Mouse (Mus musculus): Measurements from ENCODE around the gene 0610037L13Rik. TPM values are rescaled to one million over a fixed set of nuclear protein-coding genes. Genes with fewer than 3 reads are reported as not detected.
A peak's percentile ranks its signal among the peaks of the same experiment; 100 is the strongest.

The 0610037L13Rik gene
- polyA plus RNA-seq, 1 experiment from 2014 or later, result 113 TPM

DNA sequence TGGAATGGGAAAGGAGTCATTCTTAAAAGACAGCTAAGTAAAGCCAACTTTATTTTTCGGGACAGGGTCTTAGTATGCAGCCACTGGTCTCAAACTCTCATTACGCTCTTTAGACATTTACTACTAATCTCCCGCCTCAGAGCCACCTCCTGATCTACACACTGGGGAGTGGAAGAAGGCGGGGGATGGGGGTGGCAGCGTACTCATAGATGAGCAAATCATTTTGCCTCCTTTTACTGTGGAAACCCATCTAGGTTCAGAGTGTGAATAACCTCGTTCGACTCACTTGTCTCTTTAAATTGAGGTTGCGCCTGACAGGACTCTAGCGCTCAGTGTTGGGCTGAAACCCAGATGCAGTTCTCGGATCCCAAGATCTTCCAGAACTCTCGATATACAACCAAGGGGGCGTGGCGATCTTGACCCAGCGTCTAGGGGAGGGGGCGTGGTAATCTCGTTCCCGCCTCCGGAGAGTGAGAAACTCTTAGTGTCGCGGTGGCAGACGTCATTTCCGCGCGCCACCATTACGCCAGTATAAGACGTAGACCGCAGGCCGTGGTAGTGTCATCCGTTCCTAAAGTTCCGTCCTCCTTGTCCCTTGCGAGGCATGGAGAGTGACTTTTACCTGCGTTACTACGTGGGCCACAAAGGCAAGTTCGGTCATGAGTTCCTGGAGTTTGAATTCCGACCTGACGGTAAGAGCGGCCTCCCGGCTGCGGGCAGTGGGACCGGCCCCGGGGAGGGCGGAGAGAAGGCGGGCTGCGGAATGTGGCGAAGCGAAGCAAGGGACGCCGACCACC is 10.2 kb upstream of the 0610037L13Rik start, which contains the start of gene Magoh:
Magoh (plus strand) TSS at position 502 of the 797 bp plus-strand sequence.
- 3% methylated on average over 48 of the region's 48 CpGs for WGBS

DNA sequence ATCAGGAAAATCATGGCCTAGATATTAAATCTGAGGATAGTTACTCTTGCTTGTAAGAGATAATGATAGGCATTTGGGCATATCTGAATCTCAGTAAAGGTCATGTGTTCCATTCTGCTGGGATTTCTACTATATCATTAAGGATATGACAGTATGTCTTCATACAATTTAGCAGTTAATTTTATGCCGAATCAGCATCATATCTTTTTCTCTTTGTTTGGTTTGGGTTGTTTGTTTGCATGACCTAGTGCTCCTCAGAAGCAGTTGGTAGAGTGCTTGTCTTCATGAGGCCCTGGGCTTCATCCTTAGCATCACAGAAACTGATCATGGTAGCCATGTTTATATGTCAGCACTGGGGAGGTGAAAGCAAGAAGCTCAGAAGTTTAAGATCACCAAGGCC is 8.0 kb upstream of the 0610037L13Rik start:
- Histone ChIP-seq H3K27ac (no peak overlapping the region), H3K36me3 (peaks cover 59% of the 10 kb centered on the region), H3K27me3 (ENCODE audit: insufficient read depth, poor library complexity, severe bottlenecking) (no peaks in the 10 kb centered on the region), H3K4me3 (no peak overlapping the region), H3K4me1 (replicated peaks) (peaks cover 20% of the 10 kb centered on the region), H3K9me3 (no peaks in the 10 kb centered on the region)
- no peak for DNase-seq (ENCODE audit: low spot score)
- WGBS, result 93% methylated on average over 1 of the region's 1 CpGs

More for the DNA sequence above, 10.2 kb upstream of the 0610037L13Rik start, which contains the start of gene Magoh:
- DNase-seq (ENCODE audit: low spot score), result peak; percentile 94
- peak within 1 kb of the TSS; percentile 79 for H3K4me3 ChIP-seq
- peak within 1 kb of the TSS; percentile 88 for H3K27ac ChIP-seq
- H3K9me3 ChIP-seq, result no peaks in the 10 kb centered on the region
- H3K27me3 ChIP-seq (ENCODE audit: insufficient read depth, poor library complexity, severe bottlenecking), result no peaks in the 10 kb centered on the region
- peaks cover 37% of the 10 kb centered on the region for H3K36me3 ChIP-seq
- H3K4me1 ChIP-seq (replicated peaks), result peaks cover 20% of the 10 kb centered on the region

DNA sequence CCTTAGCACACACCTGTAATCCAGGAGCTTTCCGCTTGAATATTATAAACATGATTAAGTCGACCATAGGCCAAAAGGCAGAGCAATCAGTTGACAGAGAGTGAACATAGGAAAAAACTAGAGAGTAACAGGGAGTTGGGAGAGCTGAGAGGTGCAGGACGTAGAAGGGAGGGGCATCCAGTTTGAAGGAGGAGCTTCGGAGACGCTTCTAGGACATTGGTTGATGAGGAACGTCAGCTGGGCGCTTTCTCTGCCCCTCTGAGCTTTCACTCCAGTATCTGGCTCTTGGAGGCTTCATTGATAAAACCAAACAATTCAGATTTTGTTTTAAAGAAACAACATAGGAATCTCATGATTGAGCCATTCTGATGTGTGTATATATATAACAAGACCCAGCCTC is 3.2 kb upstream of the 0610037L13Rik start:
- Histone ChIP-seq H3K27ac (no peak overlapping the region), H3K27me3 (ENCODE audit: insufficient read depth, poor library complexity, severe bottlenecking) (no peaks in the 10 kb centered on the region), H3K9me3 (no peaks in the 10 kb centered on the region), H3K4me1 (replicated peaks) (peaks cover 21% of the 10 kb centered on the region), H3K36me3 (peaks cover 71% of the 10 kb centered on the region), H3K4me3 (no peak overlapping the region)
- 77% methylated on average over 7 of the region's 7 CpGs for WGBS
- DNase-seq (ENCODE audit: low spot score), result no peak

DNA sequence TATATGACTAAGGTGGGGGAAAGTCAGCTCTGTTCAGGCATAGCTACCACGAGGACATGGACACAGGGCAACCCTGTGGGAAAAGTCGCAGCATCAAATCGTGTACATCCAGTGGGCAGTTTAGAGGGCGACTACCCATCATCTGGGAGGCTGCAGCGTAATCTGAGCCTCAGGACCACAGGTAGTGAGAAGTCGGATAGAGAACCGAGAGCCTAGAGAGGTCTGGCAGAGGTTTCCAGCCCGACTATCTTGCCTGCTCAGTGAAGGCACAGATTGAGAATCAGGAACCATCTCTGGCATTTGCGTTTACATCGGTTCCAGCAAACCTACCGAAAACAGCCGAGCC is 255 bp upstream of the 0610037L13Rik start:
- H3K36me3 ChIP-seq, result peaks cover 70% of the 10 kb centered on the region
- 1% methylated on average over 12 of the region's 12 CpGs for WGBS

DNA sequence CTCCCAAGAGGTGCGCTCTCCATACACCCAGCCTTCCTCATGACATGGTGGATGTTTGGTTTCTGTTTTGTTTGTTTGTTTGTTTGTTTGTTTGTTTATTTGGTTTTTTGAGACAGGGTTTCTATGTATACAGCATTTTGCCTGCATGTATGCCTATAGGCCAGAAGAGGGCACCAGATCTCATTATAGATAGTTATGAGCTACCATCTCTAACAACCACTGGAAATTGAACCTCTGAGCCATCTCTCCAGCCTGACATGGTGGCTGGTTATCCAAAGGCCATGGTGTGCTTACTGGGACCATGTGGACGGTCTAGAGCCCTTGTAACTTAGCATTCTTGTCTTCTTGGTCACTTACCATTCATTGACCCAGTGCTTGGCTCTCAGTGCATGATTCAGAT is 3.0 kb downstream of the 0610037L13Rik start:
- Histone ChIP-seq H3K9me3 (no peaks in the 10 kb centered on the region), H3K36me3 (peaks cover 69% of the 10 kb centered on the region), H3K4me1 (replicated peaks) (peaks cover 21% of the 10 kb centered on the region), H3K4me3 (no peak overlapping the region), H3K27me3 (ENCODE audit: insufficient read depth, poor library complexity, severe bottlenecking) (no peaks in the 10 kb centered on the region), H3K27ac (no peak overlapping the region)
- WGBS, result 87% methylated on average over 2 of the region's 2 CpGs
- DNase-seq (ENCODE audit: low spot score), result no peak

More for the DNA sequence above, 255 bp upstream of the 0610037L13Rik start:
- no peak for DNase-seq (ENCODE audit: low spot score)
- Histone ChIP-seq H3K27ac (peak overlapping the region; percentile 90), H3K27me3 (ENCODE audit: insufficient read depth, poor library complexity, severe bottlenecking) (no peaks in the 10 kb centered on the region), H3K9me3 (no peaks in the 10 kb centered on the region), H3K4me1 (replicated peaks) (peaks cover 21% of the 10 kb centered on the region), H3K4me3 (peak overlapping the region; percentile 66)

DNA sequence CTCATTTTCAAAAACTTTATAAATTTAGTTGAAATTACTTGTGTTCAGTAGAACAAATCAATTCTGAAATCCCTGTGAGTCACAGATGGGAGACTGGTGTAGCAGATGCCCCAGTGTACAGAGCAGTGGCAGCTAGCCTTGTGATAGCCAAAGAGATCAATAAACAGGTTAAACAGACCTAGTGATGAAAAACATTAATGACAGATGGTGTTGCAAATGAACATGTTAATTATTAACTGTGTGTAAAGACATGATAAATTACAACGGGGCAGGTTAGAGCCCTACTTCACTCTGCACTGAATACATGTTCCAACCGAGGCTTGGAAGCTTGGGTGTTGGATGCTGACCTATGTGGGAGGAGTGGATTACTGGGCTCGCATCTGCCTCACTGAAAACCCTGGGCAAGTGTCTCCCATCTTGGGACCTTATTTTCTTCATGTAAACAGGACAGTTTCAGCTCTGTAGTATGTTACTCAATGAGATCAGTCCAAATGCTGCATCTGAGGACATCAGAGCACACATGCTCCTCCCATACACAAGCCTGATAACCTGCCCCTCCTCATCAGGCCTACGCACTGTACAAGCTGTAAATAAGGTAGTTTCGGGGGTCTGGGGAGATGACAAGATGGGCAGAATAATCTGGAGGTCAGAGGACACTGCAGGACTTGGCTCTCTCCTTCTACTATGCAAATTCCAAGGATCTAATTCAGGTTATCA is 9.8 kb downstream of the 0610037L13Rik start:
- Histone ChIP-seq H3K4me3 (no peak overlapping the region), H3K27me3 (ENCODE audit: insufficient read depth, poor library complexity, severe bottlenecking) (no peaks in the 10 kb centered on the region), H3K4me1 (replicated peaks) (no peaks in the 10 kb centered on the region), H3K27ac (no peak overlapping the region), H3K9me3 (no peaks in the 10 kb centered on the region), H3K36me3 (peaks cover 83% of the 10 kb centered on the region)
- no peak for DNase-seq (ENCODE audit: low spot score)
- 82% methylated on average over 5 of the region's 5 CpGs for WGBS

DNA sequence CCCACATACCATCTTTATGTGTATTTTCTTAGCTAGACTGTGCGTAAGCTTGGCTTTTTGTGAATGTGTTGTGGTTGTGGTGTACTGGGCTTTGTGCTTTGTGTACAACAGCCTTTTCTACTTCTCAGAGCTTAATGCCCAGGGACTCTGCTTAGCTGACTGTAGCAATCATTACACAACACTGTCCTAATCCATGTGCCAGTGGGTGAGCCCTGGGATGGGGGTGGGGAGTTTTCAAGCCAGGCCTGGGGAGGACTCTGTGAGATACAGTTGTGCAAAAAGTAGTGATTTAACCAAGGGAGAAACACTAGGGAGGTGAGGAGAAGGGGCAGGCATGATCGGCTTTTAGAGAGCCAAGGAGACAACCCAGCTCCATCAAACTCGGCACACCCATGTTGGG is 10.6 kb downstream of the 0610037L13Rik start:
- no peak overlapping the region for H3K27ac ChIP-seq
- H3K9me3 ChIP-seq, result no peaks in the 10 kb centered on the region
- peaks cover 84% of the 10 kb centered on the region for H3K36me3 ChIP-seq
- no peak overlapping the region for H3K4me3 ChIP-seq
- no peak for DNase-seq (ENCODE audit: low spot score)
- H3K4me1 ChIP-seq (replicated peaks), result no peaks in the 10 kb centered on the region
- H3K27me3 ChIP-seq (ENCODE audit: insufficient read depth, poor library complexity, severe bottlenecking), result no peaks in the 10 kb centered on the region
- 88% methylated on average over 3 of the region's 3 CpGs for WGBS

DNA sequence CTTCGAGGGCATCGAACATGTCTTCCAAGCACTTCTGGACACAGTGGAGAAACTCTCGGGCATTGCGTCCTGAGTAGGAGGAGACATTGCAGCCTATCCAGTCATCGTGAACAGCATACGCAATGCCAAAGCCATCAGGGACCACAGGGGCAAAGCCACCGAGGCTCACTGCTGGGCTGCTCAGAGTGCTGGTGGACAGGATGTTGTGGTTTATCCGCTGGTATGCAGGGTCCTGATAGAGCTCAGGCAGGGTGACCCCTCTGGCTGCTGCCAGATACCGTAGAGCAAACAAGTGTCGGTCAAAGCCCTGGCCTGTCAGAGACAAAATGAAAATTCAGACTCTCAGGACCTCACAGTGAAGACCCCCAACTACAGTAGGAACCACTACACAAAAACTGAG is 14.6 kb downstream of the 0610037L13Rik start:
- 94% methylated on average over 10 of the region's 10 CpGs for WGBS
- DNase-seq (ENCODE audit: low spot score), result no peak
- H3K4me1 ChIP-seq (replicated peaks), result no peaks in the 10 kb centered on the region
- no peaks in the 10 kb centered on the region for H3K27me3 ChIP-seq (ENCODE audit: insufficient read depth, poor library complexity, severe bottlenecking)
- no peak overlapping the region for H3K4me3 ChIP-seq
- peaks cover 71% of the 10 kb centered on the region for H3K36me3 ChIP-seq
- H3K9me3 ChIP-seq, result no peaks in the 10 kb centered on the region
- H3K27ac ChIP-seq, result no peak overlapping the region

DNA sequence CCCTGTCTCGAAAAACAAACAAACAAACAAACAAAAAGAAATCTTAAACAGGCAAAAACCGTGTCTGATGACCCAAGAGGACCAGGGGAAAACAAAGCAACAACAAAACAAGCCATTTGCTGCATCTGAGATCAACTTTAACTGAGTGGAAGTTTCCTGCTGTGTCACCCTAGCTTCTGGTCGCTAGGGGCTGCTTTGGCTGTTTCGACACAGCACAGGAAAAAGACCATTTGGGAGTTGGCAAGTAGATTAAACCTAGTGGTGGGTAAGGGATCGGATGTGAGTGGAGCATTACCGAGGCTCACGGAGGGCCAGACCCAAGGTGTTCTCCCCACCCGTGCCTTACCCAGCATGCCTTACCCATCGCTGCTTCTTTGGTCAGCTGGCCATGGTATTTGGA is 16.9 kb downstream of the 0610037L13Rik start:
- Histone ChIP-seq H3K27ac (no peak overlapping the region), H3K4me1 (replicated peaks) (no peaks in the 10 kb centered on the region), H3K4me3 (no peak overlapping the region), H3K9me3 (no peaks in the 10 kb centered on the region), H3K36me3 (peaks cover 83% of the 10 kb centered on the region), H3K27me3 (ENCODE audit: insufficient read depth, poor library complexity, severe bottlenecking) (no peaks in the 10 kb centered on the region)
- 88% methylated on average over 9 of the region's 9 CpGs for WGBS
- DNase-seq (ENCODE audit: low spot score), result no peak

DNA sequence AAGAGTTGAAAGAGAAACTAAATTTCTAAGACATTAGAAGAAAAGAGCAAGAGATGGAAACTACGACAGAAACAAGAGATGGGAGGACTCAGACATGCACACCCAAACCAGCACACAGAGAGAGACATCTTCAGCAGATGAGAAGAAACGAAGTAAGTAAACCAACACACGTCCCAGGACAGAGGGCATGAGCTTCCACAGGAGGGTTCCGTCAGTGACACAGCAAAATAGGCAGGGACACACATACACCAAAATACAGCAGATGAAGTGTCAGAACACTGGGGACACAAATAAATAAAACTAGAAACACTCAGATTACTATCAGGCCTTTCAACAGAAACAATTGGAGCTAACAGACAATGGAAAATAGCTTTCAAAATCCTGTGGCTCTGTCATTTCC is 20.4 kb downstream of the 0610037L13Rik start:
- Histone ChIP-seq H3K27ac (no peak overlapping the region), H3K27me3 (ENCODE audit: insufficient read depth, poor library complexity, severe bottlenecking) (no peaks in the 10 kb centered on the region), H3K4me3 (no peak overlapping the region), H3K4me1 (replicated peaks) (no peaks in the 10 kb centered on the region), H3K9me3 (no peaks in the 10 kb centered on the region), H3K36me3 (peaks cover 77% of the 10 kb centered on the region)
- WGBS, result 91% methylated on average over 4 of the region's 4 CpGs
- no peak for DNase-seq (ENCODE audit: low spot score)

DNA sequence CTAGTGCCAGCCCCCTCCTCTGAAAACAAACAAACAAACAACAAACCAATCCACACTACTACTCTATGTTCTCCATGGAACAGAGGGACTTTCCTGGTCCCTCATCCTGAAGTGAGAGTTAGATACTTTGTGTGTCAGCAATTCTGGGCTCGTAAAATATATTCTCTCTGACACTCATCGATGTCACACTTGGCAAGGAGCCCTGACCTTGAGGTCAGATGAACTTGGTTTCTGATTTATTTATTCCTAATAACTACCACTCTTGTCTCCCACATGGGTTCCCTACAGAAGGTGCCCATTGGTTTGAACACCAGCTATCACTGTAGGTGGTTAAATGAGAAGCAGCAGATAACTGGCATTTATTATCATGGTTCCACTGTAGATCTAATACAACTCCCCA is 30.7 kb downstream of the 0610037L13Rik start:
- WGBS, result 98% methylated on average over 2 of the region's 2 CpGs
- Histone ChIP-seq H3K4me1 (replicated peaks) (peaks cover 23% of the 10 kb centered on the region), H3K4me3 (no peak overlapping the region), H3K36me3 (peaks cover 8% of the 10 kb centered on the region; the same call in 1 of the 2 replicates), H3K27ac (no peak overlapping the region), H3K27me3 (ENCODE audit: insufficient read depth, poor library complexity, severe bottlenecking) (no peaks in the 10 kb centered on the region), H3K9me3 (no peaks in the 10 kb centered on the region)
- no peak for DNase-seq (ENCODE audit: low spot score)

DNA sequence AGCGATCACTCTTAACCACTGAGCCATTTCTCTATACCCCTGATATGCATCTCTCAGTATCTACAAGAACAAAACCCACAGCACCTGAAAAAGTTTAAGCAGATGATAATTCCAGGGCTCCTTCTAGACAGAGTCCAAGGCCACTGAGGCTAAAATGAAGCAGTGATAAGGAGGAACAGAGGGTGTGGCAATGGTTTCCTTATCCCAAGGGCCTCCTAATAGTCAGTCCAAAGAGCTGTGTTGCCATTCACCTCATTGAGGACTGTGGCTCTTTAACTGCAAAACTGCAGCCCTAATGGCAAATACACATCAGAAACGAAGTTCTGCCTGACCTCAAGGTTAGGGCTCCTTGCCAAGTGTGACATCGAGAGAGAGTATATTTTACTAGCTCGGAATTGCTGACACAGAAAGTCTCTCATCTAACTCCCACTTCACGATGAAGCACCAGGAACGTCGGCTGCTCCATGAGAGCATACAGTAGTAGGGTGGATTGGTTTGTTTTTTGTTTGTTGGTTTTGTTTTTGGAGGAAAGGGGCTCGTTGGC is 31.6 kb downstream of the 0610037L13Rik start:
- WGBS, result 87% methylated on average over 8 of the region's 8 CpGs
- H3K27me3 ChIP-seq (ENCODE audit: insufficient read depth, poor library complexity, severe bottlenecking), result no peaks in the 10 kb centered on the region
- no peaks in the 10 kb centered on the region for H3K9me3 ChIP-seq
- no peak for DNase-seq (ENCODE audit: low spot score)
- no peak overlapping the region for H3K27ac ChIP-seq
- peaks cover 8% of the 10 kb centered on the region; the same call in 1 of the 2 replicates for H3K36me3 ChIP-seq
- no peak overlapping the region for H3K4me3 ChIP-seq
- peaks cover 23% of the 10 kb centered on the region for H3K4me1 ChIP-seq (replicated peaks)

DNA sequence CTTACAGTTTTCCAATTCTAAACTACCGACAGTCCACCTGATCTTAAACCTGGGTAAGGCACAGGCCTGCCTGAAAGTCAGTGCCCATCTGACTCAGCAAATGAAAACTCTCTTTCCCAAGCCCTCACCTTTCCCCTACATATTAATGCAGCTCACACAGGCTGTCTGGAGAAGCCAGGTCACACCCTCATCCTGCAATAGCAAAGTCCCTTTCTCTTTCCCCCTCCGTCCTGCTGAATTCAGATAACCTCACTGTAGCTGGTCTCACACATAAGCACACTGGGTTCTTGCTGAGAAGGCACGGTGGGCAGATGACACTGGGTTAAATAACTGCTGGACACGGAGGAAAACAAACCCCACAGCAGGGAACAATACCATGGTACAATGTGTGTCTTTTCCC is 32.3 kb downstream of the 0610037L13Rik start:
- DNase-seq (ENCODE audit: low spot score), result no peak
- H3K4me1 ChIP-seq (replicated peaks), result peaks cover 23% of the 10 kb centered on the region
- no peak overlapping the region for H3K27ac ChIP-seq
- H3K27me3 ChIP-seq (ENCODE audit: insufficient read depth, poor library complexity, severe bottlenecking), result no peaks in the 10 kb centered on the region
- peaks cover 8% of the 10 kb centered on the region; the same call in 1 of the 2 replicates for H3K36me3 ChIP-seq
- H3K9me3 ChIP-seq, result no peaks in the 10 kb centered on the region
- H3K4me3 ChIP-seq, result peak overlapping the region; percentile 93
- 51% methylated on average over 4 of the region's 4 CpGs for WGBS

Measured in hindbrain, embryonic 10.5 days (tissue).